Mouse (Mus musculus): ENCODE measurements around the gene Col15a1.

The Col15a1 gene

GRCm38 (mm10) chr4:47279085-47279707, 71.2 kb downstream of the Col15a1 start:
- H3K9me3 ChIP-seq (ENCODE audit: low read length): no peaks in the 10 kb centered on the region
- H3K4me3 ChIP-seq (replicated peaks; ENCODE audit: low read length): no peak overlapping the region
- no peaks in the 10 kb centered on the region for H3K36me3 ChIP-seq (ENCODE audit: insufficient read depth, low read length)
- TF ChIP-seq CTCF (conservative IDR thresholded peaks at IDR 0.05; ENCODE audit: low read length) (no peak), NANOG (IDR thresholded peaks at IDR 0.05; ENCODE audit: borderline replicate concordance, low read length) (no peak), POU5F1 (IDR thresholded peaks at IDR 0.05; ENCODE audit: borderline replicate concordance, low read length) (no peak)
- H3K27me3 ChIP-seq (ENCODE audit: insufficient read depth, low read length): peaks cover 20% of the 10 kb centered on the region
- H3K4me1 ChIP-seq (replicated peaks; ENCODE audit: low read depth, low read length): no peaks in the 10 kb centered on the region

GRCm38 (mm10) chr4:47280126-47280525, 72.2 kb downstream of the Col15a1 start:
- TF ChIP-seq CTCF (conservative IDR thresholded peaks at IDR 0.05; ENCODE audit: low read length): no peak
- TF ChIP-seq NANOG (IDR thresholded peaks at IDR 0.05; ENCODE audit: borderline replicate concordance, low read length): no peak
- no peak for TF ChIP-seq POU5F1 (IDR thresholded peaks at IDR 0.05; ENCODE audit: borderline replicate concordance, low read length)
- Histone ChIP-seq H3K36me3 (ENCODE audit: insufficient read depth, low read length) (no peaks in the 10 kb centered on the region), H3K4me1 (replicated peaks; ENCODE audit: low read depth, low read length) (no peaks in the 10 kb centered on the region), H3K27me3 (ENCODE audit: insufficient read depth, low read length) (peaks cover 23% of the 10 kb centered on the region), H3K9me3 (ENCODE audit: low read length) (no peaks in the 10 kb centered on the region), H3K4me3 (replicated peaks; ENCODE audit: low read length) (no peak overlapping the region)

GRCm38 (mm10) chr4:47281920-47282682, 74.1 kb downstream of the Col15a1 start:
- Histone ChIP-seq H3K4me1 (replicated peaks; ENCODE audit: low read depth, low read length) (no peaks in the 10 kb centered on the region), H3K9me3 (ENCODE audit: low read length) (no peaks in the 10 kb centered on the region), H3K27me3 (ENCODE audit: insufficient read depth, low read length) (peaks cover 27% of the 10 kb centered on the region), H3K36me3 (ENCODE audit: insufficient read depth, low read length) (no peaks in the 10 kb centered on the region), H3K4me3 (replicated peaks; ENCODE audit: low read length) (no peak overlapping the region)
- TF ChIP-seq POU5F1 (IDR thresholded peaks at IDR 0.05; ENCODE audit: borderline replicate concordance, low read length) (no peak), NANOG (IDR thresholded peaks at IDR 0.05; ENCODE audit: borderline replicate concordance, low read length) (no peak), CTCF (conservative IDR thresholded peaks at IDR 0.05; ENCODE audit: low read length) (no peak)

GRCm38 (mm10) chr4:47284311-47284710, 76.3 kb downstream of the Col15a1 start:
- no peak for TF ChIP-seq CTCF (conservative IDR thresholded peaks at IDR 0.05; ENCODE audit: low read length)
- TF ChIP-seq NANOG (IDR thresholded peaks at IDR 0.05; ENCODE audit: borderline replicate concordance, low read length): no peak
- TF ChIP-seq POU5F1 (IDR thresholded peaks at IDR 0.05; ENCODE audit: borderline replicate concordance, low read length): no peak
- no peaks in the 10 kb centered on the region for H3K9me3 ChIP-seq (ENCODE audit: low read length)
- H3K27me3 ChIP-seq (ENCODE audit: insufficient read depth, low read length): peaks cover 37% of the 10 kb centered on the region
- H3K4me3 ChIP-seq (replicated peaks; ENCODE audit: low read length): no peak overlapping the region
- no peaks in the 10 kb centered on the region for H3K36me3 ChIP-seq (ENCODE audit: insufficient read depth, low read length)
- no peaks in the 10 kb centered on the region for H3K4me1 ChIP-seq (replicated peaks; ENCODE audit: low read depth, low read length)

- TF ChIP-seq CTCF (conservative IDR thresholded peaks at IDR 0.05; ENCODE audit: low read length): no peak
- no peak for TF ChIP-seq NANOG (IDR thresholded peaks at IDR 0.05; ENCODE audit: borderline replicate concordance, low read length)
- TF ChIP-seq POU5F1 (IDR thresholded peaks at IDR 0.05; ENCODE audit: borderline replicate concordance, low read length): no peak
- Histone ChIP-seq H3K4me1 (replicated peaks; ENCODE audit: low read depth, low read length) (no peaks in the 10 kb centered on the region), H3K36me3 (ENCODE audit: insufficient read depth, low read length) (no peaks in the 10 kb centered on the region), H3K9me3 (ENCODE audit: low read length) (no peaks in the 10 kb centered on the region), H3K27me3 (ENCODE audit: insufficient read depth, low read length) (peaks cover 35% of the 10 kb centered on the region), H3K4me3 (replicated peaks; ENCODE audit: low read length) (no peak overlapping the region)
Observed at GRCm38 (mm10) chr4:47284874-47285273, 76.9 kb downstream of the Col15a1 start.

- H3K27me3 ChIP-seq (ENCODE audit: insufficient read depth, low read length): peaks cover 37% of the 10 kb centered on the region
- no peaks in the 10 kb centered on the region for H3K4me1 ChIP-seq (replicated peaks; ENCODE audit: low read depth, low read length)
- no peaks in the 10 kb centered on the region for H3K9me3 ChIP-seq (ENCODE audit: low read length)
- no peak overlapping the region for H3K4me3 ChIP-seq (replicated peaks; ENCODE audit: low read length)
- no peaks in the 10 kb centered on the region for H3K36me3 ChIP-seq (ENCODE audit: insufficient read depth, low read length)
- TF ChIP-seq CTCF (conservative IDR thresholded peaks at IDR 0.05; ENCODE audit: low read length) (no peak), POU5F1 (IDR thresholded peaks at IDR 0.05; ENCODE audit: borderline replicate concordance, low read length) (no peak), NANOG (IDR thresholded peaks at IDR 0.05; ENCODE audit: borderline replicate concordance, low read length) (no peak)
Observed at GRCm38 (mm10) chr4:47286599-47287147, 78.7 kb downstream of the Col15a1 start.

GRCm38 (mm10) chr4:47287468-47287867, 79.5 kb downstream of the Col15a1 start:
- Histone ChIP-seq H3K9me3 (ENCODE audit: low read length) (no peaks in the 10 kb centered on the region), H3K4me1 (replicated peaks; ENCODE audit: low read depth, low read length) (no peaks in the 10 kb centered on the region), H3K27me3 (ENCODE audit: insufficient read depth, low read length) (peaks cover 43% of the 10 kb centered on the region), H3K4me3 (replicated peaks; ENCODE audit: low read length) (no peak overlapping the region), H3K36me3 (ENCODE audit: insufficient read depth, low read length) (no peaks in the 10 kb centered on the region)
- TF ChIP-seq POU5F1 (IDR thresholded peaks at IDR 0.05; ENCODE audit: borderline replicate concordance, low read length): no peak
- TF ChIP-seq NANOG (IDR thresholded peaks at IDR 0.05; ENCODE audit: borderline replicate concordance, low read length): no peak
- TF ChIP-seq CTCF (conservative IDR thresholded peaks at IDR 0.05; ENCODE audit: low read length): no peak

- no peak for TF ChIP-seq POU5F1 (IDR thresholded peaks at IDR 0.05; ENCODE audit: borderline replicate concordance, low read length)
- no peak for TF ChIP-seq NANOG (IDR thresholded peaks at IDR 0.05; ENCODE audit: borderline replicate concordance, low read length)
- TF ChIP-seq CTCF (conservative IDR thresholded peaks at IDR 0.05; ENCODE audit: low read length): no peak
- H3K9me3 ChIP-seq (ENCODE audit: low read length): no peaks in the 10 kb centered on the region
- peaks cover 46% of the 10 kb centered on the region; the same call in 1 of the 2 replicates for H3K27me3 ChIP-seq (ENCODE audit: insufficient read depth, low read length)
- no peak overlapping the region for H3K4me3 ChIP-seq (replicated peaks; ENCODE audit: low read length)
- no peaks in the 10 kb centered on the region for H3K4me1 ChIP-seq (replicated peaks; ENCODE audit: low read depth, low read length)
- no peaks in the 10 kb centered on the region for H3K36me3 ChIP-seq (ENCODE audit: insufficient read depth, low read length)
Observed at GRCm38 (mm10) chr4:47288306-47288705, 80.3 kb downstream of the Col15a1 start.

All from E14TG2a.4 (cell line).